Mouse (Mus musculus) testis, adult 2 months (tissue): ENCODE results near the gene Pla2g2e.

ENCODE experiments used
- CTCF ChIP-seq: fragments of 200-500 bp; IDR thresholded peaks from 2 replicates; pipeline ENCODE4 v1.5.1; 2012; ENCODE audit warnings: low read depth, mild to moderate bottlenecking, inconsistent platforms, low read length, moderate library complexity; ENCODE audit not compliant: control insufficient read depth, insufficient read depth, insufficient replicate concordance
- POLR2A ChIP-seq: fragments of 200-500 bp; IDR thresholded peaks from 2 replicates; pipeline ENCODE4 v1.6.1; 2012; ENCODE audit warnings: low read depth, mild to moderate bottlenecking, inconsistent platforms, low read length, moderate library complexity; ENCODE audit not compliant: control insufficient read depth

- TF ChIP-seq POLR2A (no peak), CTCF (peak; percentile 53; the same call in 1 of the 2 replicates)
Observed at GRCm38 (mm10) chr4:138917282-138917681, 39.5 kb downstream of the Pla2g2e start.
